Mouse (Mus musculus) lung, postnatal 10 days (tissue): ENCODE data around the gene Rwdd2a.

ENCODE experiments used
- DNase-seq: peaks from one replicate; pipeline ENCODE4 v3.0.0; 2021

Gene Rwdd2a

DNA sequence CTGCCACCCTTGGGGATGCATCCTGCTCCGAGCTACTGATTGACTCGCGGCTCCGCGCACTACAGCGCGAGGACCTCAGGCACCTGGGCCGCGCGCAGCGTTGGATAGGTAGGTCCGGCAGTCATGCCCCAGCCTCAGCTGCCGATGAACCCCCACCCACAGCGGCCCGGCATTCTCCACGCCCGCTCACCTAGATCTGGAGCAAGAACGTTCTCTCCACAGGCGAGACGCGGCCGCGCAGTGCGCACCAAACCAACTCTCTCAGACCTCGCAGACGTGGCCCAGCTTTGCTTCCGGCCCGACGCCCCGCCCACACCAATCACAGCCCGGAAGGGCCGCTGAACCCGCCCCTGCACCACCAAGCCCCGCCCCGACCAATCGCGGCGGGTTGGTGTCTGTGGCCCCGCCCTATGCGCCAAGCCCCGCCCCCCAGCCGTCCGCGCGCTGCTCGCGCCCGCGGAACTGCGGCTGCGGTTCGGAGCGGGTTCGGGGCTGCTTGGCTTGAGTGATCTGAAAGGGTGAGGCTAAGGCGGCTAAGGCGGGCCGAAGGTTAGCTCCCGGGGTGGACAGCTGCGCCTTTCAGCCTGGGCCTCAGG lies at the start of gene Rwdd2a, which contains the start of gene Pgm3:
Rwdd2a (plus strand) TSS at position 452 of the 596 bp plus-strand sequence.
Pgm3 (minus strand) TSS at position 303 of the 596 bp plus-strand sequence.
- DNase-seq = peak; percentile 97

DNA sequence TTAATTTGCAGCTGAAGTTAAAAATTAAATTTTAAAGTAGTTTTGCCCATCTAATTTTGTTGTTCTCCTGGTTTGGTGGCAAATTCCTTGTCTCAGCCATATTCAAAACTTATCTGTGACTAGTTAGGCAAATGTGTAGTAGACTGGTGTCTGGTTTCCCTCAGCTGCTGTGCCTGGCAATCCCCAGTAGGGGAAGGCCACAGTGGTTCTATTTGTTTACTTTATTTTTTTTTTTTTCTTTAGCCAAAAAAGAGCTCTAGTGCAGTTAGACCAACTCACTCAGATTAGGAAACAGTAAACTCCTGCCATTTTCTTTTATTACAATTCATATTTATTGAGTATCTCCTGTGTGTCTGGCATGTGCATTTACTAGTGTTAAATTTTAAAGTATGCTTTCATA lies 49.5 kb upstream of the Rwdd2a start:
- DNase-seq = peak; percentile 4

DNA sequence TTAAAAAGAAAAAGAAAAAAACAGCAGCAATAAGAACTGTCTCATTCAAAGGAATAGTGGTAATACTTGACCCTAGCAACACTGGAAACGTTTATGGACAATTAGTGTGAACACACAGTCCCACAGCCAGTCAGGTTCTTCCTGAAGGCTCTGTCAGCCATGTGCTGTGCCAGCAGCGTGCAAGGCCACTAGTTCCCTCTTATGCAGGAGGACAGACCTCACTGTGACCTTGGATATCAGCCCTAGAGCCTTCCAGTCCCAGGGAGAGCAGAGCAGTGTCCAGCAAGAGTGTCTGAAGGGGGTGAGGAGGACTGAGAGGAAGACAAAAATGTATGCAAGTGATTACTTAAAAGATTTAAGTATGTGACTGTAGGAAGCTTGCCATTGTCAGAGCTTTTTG lies 46.2 kb upstream of the Rwdd2a start:
- DNase-seq = no peak

DNA sequence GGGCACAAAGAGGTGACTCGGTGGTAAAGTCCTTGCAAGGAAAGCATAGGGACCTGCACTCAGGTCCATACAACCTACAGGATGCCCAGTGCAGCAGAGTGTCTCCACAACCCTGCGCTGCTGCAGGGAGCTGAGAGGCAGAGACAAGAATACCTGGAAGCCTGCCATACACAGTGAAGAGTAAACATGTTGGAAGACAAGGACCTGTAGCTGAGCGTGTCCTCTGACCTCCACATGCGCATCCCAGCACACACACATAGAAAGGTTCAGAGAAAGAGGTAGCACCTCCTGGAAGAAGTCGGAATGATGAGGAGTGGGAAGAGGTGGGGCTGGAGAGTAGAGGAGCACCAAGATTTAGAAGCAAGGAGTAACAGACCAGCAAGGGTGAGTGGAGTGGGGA lies 37.7 kb upstream of the Rwdd2a start:
- DNase-seq = no peak

DNA sequence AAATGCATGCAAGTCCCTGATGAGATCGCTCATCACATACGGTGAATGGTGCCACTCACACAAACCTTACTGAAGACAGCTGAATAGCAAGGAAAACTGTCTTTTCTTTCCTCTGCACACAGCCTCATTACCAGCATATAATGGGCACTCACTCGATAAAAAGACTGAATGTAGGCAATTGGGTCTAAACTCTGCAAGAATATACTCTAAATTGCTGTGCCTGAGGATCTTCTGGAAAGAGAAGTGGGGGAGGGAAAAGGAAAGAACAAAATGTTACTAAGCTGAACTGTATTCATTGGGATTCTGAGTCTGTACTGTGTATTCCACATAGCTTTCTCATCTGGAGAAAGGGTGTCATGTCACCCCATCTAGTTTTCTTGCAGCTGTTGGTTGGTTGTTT lies 28.3 kb upstream of the Rwdd2a start:
- DNase-seq = no peak

DNA sequence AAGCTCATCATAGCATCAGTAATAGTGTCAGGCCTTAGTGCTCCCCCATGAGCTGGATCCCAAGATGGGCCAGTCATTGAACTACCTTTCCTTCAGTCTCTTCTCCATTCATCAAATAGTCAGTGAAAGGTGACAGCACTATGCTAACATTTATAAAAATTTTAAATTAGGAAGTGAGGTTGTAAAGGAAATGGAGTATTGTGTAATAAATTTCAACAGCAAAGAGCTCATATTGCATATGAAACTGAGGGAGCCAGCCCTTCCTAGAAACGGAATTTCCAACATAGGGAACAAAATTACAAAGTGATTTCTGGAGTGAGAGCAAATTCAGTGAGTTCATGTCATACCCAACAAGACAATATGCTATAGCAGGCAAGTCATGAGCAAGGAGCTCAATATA lies 27.2 kb upstream of the Rwdd2a start:
- DNase-seq = no peak

DNA sequence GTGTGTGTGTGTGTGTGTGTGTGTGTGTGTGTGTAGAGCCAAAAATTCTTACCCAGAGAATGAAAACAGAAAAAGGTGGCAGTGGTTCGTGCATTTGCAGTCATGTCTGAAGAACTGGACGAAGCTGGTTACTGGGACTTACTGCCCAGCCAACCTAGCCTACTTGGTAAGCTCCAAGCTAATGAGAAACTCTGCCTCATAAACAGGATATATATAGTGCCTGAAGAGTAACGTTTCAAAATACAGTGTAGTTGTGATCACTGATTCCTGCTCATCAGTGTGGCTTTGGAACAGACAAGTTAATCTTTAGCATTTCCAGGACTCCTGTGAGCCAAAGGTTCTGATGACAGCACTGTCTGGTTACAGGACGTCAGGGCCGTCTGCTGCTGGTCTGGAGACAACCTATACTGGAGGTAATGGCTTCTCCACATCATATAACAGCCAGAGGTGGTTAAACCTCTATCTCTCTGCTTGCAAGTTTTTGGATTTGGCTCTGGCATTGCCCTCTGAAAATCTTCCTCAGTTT lies 22.1 kb upstream of the Rwdd2a start:
- DNase-seq = no peak

DNA sequence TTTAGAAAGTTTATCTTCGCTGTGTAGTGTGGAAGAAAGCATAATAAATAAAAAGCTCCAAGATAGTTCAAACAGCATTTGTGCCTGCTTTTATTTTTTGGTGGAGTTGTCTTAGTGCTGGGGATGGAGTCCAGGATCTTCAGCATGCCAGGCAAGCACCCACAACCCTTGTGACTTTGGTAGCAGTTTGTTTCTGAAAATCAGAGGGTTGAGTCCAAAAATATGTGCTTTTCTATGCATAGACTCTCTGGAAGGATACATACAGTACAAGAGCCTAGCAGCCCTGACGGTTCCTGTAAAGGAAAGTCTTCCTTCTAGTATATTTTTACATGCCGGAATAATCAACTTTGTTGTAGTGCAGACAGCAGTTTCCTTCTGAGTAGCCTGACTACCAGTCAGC lies 21.1 kb upstream of the Rwdd2a start:
- no peak for DNase-seq

DNA sequence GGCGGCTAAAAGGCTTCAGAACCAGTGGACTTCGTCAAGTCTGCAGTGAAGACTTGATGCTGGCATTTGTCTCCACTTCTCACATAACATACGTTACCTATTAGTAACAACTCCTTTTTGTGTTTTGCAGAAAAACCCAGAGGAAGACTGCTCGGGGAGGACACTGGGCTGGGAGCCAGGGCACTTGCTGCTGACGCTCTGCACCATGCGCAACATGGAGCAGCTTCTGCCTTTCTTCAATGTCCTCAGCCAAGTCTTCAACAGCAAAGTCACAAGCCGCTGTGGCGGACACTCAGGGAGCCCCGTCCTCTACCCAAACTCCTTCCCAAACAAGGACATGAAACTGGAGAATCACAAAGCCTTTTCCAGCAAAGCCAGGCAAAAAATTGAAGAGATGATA lies 17.9 kb upstream of the Rwdd2a start:
- no peak for DNase-seq

DNA sequence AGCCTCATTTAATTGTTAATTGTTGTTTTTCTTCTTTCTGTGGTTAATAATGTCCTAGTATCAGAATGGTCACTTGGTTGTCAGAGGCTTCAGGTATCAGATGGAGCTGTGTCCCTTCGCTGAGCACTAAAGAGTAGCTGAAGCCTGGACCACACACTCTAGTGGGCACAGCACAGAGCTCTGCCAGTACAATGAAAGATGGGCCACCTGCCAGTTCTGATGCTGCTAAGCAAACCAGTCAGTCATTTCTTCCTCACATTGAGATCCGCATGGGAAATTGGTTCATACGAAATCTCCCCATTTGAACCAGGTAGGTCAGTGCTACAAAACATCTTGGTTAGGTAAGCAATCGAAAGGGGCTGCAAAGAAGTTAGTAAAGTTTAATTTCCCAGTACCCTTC lies 17.1 kb upstream of the Rwdd2a start:
- no peak for DNase-seq

DNA sequence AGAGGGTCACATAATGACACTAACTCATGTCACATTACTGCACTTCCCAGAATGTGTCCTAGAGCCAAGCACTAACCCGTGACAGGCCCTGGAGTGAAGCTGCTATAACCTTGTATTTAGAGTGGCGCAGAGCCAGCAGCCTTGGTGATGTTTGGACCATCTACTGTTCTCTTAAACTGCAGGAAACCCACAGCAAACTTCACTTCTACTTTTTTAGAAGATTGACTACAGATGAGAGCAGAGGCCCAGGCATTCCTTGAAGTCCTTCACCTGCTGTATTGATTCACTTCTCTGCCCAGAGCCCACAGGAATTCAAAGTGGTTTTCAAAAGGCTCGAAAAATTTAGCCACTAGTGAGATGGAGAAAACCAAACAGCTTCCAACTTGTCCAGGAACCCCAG lies 11.2 kb upstream of the Rwdd2a start:
- peak; percentile 34 for DNase-seq

DNA sequence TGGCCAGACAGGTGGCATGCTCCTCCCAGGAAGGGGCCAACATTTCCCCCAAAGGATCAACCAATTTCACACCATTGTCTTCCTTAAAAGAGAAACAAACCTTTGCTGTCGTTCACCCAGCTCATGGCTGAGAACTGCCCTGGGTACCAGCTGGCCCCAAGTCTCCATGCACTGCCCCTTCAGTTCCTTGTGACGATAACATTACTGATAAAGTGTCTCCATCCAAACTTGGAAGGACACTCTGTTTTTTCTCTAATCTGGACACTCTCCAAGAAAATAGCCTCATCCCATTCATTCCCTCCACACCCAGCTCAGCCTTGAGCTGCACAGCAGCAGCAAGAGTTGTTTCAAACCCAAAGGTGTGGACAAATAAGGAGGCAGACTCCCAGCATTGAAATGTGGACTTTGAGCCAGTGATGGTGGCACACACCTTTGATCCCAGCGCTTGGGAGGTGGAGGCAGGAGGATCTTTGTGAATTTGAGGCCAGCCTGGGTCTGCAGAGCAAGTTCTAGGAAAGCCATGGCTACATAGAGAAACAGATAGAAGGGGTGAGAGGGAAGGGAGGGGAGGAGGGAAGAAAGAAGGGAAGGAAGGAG lies 2.4 kb upstream of the Rwdd2a start:
- no peak for DNase-seq

DNA sequence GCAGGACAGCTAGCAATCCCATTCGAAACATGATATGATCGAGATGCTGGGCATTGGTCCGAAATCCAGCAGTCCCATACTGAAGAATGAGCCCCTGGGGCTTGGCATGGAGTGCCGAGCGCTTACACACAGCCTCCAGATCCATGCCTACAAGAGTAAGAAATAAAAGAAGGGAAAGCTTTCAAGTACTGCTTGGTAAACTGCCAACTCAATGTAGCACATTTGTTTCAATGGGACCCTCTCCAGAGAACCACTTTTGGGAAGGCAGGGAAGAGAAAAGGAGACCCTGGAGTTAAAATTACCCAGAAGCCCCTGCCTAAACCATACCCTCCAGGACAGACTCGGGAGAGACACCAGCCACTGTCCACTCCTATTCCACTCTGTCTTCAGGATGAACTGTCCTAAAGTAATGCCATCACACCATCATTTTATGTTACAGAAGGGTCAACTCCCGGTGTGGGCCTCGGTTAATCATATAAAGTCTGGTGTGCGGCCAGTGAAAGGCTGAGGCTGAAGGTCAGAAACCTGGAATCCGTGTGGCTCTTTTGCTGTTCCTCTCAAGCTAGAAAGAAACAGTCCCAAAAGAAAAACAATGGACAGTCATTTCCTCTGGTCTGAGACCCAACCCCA lies 1.4 kb upstream of the Rwdd2a start:
- DNase-seq = no peak

DNA sequence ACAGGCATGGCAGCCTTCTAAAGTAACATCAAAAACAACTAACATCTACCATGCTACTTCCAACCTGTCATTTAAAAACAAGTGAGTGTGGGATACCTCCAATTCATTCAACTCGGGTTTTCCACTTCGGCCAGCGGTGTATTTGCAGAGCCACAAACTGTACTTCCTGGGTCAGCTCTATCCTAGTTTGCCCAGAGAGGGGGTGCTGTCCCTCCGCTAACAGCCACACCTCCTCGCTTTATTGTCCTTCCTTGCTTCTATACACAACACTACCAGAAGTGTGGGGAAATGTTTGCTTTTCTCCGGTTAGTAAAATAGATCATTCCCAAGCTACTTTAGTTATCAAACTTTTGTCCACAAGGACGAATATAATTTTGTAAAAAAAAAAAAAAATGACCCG lies 845 bp upstream of the Rwdd2a start:
- DNase-seq = no peak

DNA sequence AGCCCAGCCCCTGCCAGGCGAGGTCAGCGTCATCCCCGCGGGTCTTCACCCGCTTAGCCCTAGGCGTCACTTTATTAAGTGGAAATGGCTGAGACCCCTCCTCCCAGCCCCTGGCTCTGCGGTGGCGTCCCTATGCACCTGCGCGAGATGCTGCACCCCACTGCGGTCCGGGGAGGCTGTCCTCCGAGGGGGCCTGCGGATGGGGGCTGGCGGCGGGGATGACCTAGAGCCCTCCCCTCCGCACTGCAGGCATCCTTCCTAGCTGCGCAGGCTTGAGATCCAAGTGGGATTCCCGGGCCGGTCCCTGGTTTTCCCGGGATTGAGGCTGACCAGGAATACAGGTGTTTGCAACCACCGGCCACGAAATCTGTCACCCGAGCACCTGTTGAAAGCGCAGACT lies 405 bp downstream of the Rwdd2a start:
- no peak for DNase-seq

DNA sequence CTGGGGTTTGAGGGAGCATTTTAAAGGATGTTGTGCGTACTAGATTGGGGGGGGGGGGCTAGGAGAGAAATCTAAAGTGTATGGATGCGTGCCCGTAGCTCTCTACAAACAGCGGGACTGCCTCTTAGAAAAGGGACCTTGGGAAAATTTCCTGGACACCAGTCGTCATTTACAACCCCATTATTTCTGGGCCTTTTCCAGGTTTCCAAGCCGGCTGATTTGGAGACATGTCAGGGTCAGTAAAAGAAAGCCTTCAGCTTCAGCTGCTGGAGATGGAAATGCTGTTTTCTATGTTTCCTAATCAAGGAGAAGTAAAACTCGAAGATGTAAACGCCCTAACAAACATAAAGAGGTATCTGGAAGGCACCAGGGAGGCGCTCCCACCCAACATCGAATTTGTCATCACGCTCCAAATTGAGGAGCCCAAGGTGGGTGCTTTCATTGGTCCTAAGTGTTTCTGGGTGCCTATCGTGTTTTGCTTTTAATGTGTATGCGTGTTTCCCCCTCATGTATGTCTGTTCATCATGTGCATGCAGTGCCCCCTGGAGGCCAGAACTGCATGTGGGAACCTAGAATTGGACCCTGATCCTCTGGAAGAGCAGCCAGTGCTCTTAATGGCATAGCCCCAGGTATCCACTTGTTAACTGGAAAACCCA lies 973 bp downstream of the Rwdd2a start:
- DNase-seq = peak; percentile 87

DNA sequence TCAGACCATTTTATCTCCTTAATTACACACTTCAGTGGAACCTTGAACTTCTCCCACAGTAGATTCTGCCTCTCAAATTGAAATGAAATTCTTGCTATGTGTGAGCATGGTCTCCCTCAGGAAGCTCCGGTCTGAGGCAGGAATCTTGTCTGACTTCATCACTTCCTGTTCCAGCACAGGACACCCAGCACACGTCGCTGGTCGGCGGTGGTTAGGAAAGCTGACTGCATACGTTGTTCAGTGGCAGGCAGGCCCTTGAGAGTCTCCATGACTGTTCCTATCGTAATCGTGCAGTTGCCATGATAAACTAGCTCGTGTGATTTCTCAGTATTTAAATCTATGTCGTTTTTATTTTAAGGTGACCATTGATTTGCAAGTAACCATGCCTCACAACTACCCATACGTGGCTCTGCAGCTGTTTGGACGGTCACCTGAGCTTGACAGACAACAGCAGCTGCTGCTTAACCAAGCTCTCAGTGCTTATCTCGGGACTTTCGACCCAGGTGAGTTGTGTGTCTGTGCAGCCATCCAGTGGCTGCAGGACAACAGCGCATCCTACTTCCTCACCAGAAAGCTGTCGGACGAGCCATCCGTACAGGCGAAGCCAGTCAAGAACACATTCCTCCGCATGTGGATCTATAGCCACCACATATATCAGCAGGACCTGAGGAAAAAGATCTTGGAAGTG lies 2.0 kb downstream of the Rwdd2a start:
- DNase-seq = no peak

DNA sequence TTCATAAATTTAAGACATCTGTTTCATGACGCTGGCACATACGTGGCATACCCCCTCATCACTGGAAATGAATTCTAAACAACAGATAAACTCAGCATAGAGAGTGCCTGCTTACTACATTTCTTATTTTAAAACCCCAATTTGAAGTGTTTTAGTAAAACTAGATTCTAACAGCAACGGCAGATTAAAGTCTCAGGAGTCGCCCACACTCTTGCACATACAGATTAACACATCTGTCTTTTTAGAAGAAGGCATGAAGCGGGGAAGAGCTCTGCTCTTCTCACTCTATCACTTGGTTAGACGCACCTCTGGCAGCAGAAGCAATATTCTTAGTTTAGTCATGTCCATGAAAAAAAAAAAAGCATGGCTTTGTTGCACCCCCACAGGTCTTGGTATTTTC lies 3.4 kb downstream of the Rwdd2a start:
- DNase-seq = no peak

DNA sequence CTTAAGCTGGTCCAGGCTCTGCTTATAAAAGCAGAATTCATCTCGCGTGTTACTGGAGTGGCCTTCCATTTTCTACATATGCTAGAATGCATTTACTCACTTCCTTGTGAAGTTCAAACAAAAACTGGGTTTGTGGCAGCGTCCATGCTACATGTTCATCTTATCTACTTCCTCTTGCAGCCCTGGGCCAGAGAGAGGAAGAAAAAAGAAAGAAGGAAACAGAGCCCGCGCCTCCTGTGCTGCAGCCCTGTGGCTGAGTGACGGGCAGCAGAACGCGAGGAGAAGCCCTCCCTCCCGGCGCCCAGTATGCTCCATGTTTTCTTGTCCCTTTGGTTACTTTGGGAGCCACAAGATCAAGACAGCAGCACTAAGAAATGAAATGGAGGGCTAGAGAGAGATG lies 7.9 kb downstream of the Rwdd2a start:
- no peak for DNase-seq

DNA sequence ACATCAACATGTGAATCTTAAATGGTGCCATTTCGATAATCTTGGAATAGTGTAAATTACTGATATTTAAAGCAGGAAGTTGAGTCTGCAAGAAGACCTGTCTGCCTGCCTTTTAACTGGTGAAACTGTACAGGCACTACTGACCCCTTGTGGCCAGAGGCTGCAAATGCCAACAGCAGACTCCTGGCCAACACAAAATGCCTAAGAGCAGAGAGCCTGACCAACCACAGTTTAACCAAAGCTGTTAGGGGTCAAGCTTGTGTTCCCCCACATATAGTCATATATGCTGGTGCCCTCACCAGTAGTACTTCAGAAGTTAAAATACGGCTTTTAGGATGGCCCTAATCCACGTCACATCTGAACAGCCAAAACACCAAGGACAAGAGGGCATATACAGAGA lies 11.9 kb downstream of the Rwdd2a start:
- DNase-seq = peak; percentile 78

DNA sequence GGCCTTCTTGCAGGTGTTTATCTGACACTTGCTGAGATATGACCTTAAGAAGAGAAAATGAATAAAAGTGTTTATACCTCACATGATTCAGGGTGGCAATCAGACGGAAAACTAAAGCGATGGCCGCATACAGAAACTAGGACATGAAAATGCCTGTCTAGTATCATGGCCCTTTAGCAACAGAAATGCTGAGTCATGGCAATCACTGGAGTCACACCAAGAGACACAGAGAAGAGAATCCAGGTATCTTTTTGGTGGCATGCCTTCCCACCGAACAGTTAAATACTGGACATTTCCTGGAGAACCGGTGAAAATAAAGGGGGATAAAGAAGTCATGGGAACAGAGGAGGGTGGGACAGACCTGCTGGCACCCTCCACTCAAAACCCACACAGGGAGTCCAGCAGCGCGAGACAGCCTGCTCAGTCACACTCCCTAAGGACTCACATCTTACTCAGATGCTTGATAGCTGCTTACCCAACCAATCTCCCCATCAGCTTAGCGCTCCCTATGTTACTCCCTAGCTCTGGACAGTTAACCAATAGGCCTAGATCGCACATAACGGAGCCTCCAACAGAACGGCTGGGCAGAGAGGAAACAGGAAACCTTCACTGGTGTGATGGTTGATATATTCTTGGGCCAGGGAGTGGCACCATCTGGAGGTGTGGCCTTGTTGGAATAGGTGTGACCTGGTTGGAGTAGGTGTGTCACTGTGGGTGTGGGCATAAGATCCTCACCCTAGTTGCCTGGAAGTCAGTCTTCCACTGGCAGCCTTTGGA lies 15.4 kb downstream of the Rwdd2a start:
- no peak for DNase-seq
